Mouse (Mus musculus) forebrain, embryonic 11.5 days (tissue): ENCODE measurements around the gene Rmdn2. TPM values are rescaled to one million over a fixed set of nuclear protein-coding genes. Genes with fewer than 3 reads are reported as not detected.

Source experiments
- ATAC-seq: fragments of 200-750 bp; cut with Nextera tagmentation; replicated peaks from 2 replicates; pipeline ENCODE4 v1.8.0; 2017; ENCODE audit warnings: moderate TSS enrichment; ENCODE audit not compliant: low FRiP score
- DNase-seq: peaks from one replicate; pipeline ENCODE4 v3.0.0-alpha.2; 2017; ENCODE audit warnings: low spot score
- H3K27ac ChIP-seq: fragments of 300-500 bp; sonication (generic); 2 replicates; pipeline ENCODE4 v1.5.1; 2014; ENCODE audit warnings: low read depth, low read length
- H3K27me3 ChIP-seq: fragments of 300-500 bp; sonication (generic); 2 replicates; pipeline ENCODE4 v1.6.1; 2014; ENCODE audit warnings: mild to moderate bottlenecking, low read length, mixed read lengths; ENCODE audit not compliant: control insufficient read depth, insufficient read depth
- H3K36me3 ChIP-seq: fragments of 300-500 bp; sonication (generic); 2 replicates; pipeline ENCODE4 v1.6.1; 2014; ENCODE audit warnings: mild to moderate bottlenecking, low read length, moderate library complexity, mixed read lengths; ENCODE audit not compliant: control insufficient read depth, insufficient read depth
- H3K4me1 ChIP-seq: fragments of 300-500 bp; sonication (generic); replicated peaks from 2 replicates; pipeline ENCODE4 v1.6.1; 2014; ENCODE audit warnings: low read length, mixed read lengths; ENCODE audit not compliant: control insufficient read depth, insufficient read depth
- H3K4me2 ChIP-seq: fragments of 300-500 bp; sonication (generic); 2 replicates; pipeline ENCODE4 v1.6.1; 2014; ENCODE audit warnings: low read depth, mild to moderate bottlenecking, low read length, moderate library complexity, mixed read lengths; ENCODE audit not compliant: severe bottlenecking
- H3K4me3 ChIP-seq: fragments of 300-500 bp; sonication (generic); 2 replicates; pipeline ENCODE4 v1.5.1; 2014; ENCODE audit warnings: low read depth, low read length
- H3K9ac ChIP-seq: fragments of 300-500 bp; sonication (generic); 2 replicates; pipeline ENCODE4 v1.6.1; 2014; ENCODE audit warnings: low read length
- H3K9me3 ChIP-seq: fragments of 300-500 bp; sonication (generic); 2 replicates; pipeline ENCODE4 v1.6.1; 2016; ENCODE audit warnings: low read length, mixed read lengths; ENCODE audit not compliant: control insufficient read depth
- WGBS: fragments of 180-500 bp; shearing (Covaris S2); extraction: QIAGEN DNeasy Blood & Tissue Kit; methylation state at CpG from one replicate; pipeline ENCODE4 v1.1.7; 2014; 5-methylcytosine and 5-hydroxymethylcytosine counted together
- polyA plus RNA-seq: library from polyadenylated mRNA; unstranded; fragments of >200 nt; fragmentation: Nextera tagmentation; extraction: Ambion mirVana; gene quantifications from 2 replicates; pipeline ENCODE4 v1.2.1, GENCODE M21; 2014

Gene Rmdn2
- polyA plus RNA-seq, 1 experiment from 2014 or later, result 4.8 TPM

GRCm38 (mm10) chr17:79622050-79622449 lies 10.4 kb downstream of the Rmdn2 start:
- ATAC-seq, result no peak
- WGBS, result 97% methylated on average over 6 of the region's 6 CpGs
- no peaks in the 10 kb centered on the region for H3K9me3 ChIP-seq

GRCm38 (mm10) chr17:79622574-79622973 lies 10.9 kb downstream of the Rmdn2 start:
- no peak overlapping the region for H3K27ac ChIP-seq

More at GRCm38 (mm10) chr17:79622050-79622449, 10.4 kb downstream of the Rmdn2 start:
- Histone ChIP-seq H3K4me3 (no peak overlapping the region), H3K4me2 (no peak overlapping the region), H3K4me1 (no peaks in the 10 kb centered on the region), H3K36me3 (no peaks in the 10 kb centered on the region), H3K27me3 (no peaks in the 10 kb centered on the region), H3K9ac (no peak overlapping the region), H3K27ac (no peak overlapping the region)
- no peak for DNase-seq

DNA sequence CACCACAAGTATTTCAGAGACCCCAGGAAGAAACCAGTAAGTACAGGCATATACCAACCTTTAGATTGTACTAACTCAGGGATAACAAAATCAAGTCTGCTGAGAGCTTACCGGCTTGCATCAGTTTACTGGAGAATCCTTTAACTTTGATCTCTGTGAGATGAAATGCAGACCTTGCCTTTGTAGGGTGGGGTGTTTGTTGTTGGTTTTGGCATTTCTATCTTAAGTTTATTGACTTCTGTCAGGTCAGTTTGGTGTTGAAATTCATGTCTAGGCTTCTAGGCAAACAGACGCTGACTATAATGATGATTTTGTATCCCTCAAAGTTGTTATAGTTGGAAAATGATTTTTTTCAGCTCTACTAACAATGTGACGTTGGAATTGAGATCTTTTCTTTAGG lies 12.2 kb downstream of the Rmdn2 start:
- Histone ChIP-seq H3K9me3 (no peaks in the 10 kb centered on the region), H3K4me1 (no peaks in the 10 kb centered on the region), H3K4me2 (no peak overlapping the region), H3K36me3 (no peaks in the 10 kb centered on the region), H3K27ac (no peak overlapping the region), H3K4me3 (no peak overlapping the region), H3K9ac (no peak overlapping the region), H3K27me3 (no peaks in the 10 kb centered on the region)
- ATAC-seq (no peak), DNase-seq (no peak)
- WGBS, result 91% methylated on average over 3 of the region's 3 CpGs

More at GRCm38 (mm10) chr17:79622574-79622973, 10.9 kb downstream of the Rmdn2 start:
- 92% methylated on average over 7 of the region's 7 CpGs for WGBS
- H3K36me3 ChIP-seq, result no peaks in the 10 kb centered on the region
- ATAC-seq (no peak), DNase-seq (no peak)
- H3K27me3 ChIP-seq, result no peaks in the 10 kb centered on the region
- no peak overlapping the region for H3K9ac ChIP-seq
- no peaks in the 10 kb centered on the region for H3K9me3 ChIP-seq
- no peak overlapping the region for H3K4me2 ChIP-seq
- no peaks in the 10 kb centered on the region for H3K4me1 ChIP-seq
- no peak overlapping the region for H3K4me3 ChIP-seq

GRCm38 (mm10) chr17:79626241-79626816 lies 14.7 kb downstream of the Rmdn2 start:
- H3K4me1 ChIP-seq, result no peaks in the 10 kb centered on the region
- ATAC-seq, result no peak
- no peaks in the 10 kb centered on the region for H3K27me3 ChIP-seq
- no peak overlapping the region for H3K4me2 ChIP-seq
- no peak overlapping the region for H3K9ac ChIP-seq
- no peak overlapping the region for H3K4me3 ChIP-seq
- no peak for DNase-seq
- no peaks in the 10 kb centered on the region for H3K36me3 ChIP-seq
- H3K9me3 ChIP-seq, result no peaks in the 10 kb centered on the region
- H3K27ac ChIP-seq, result no peak overlapping the region
- WGBS, result 78% methylated on average over 12 of the region's 12 CpGs

- Histone ChIP-seq H3K9me3 (no peaks in the 10 kb centered on the region), H3K4me3 (no peak overlapping the region), H3K27me3 (no peaks in the 10 kb centered on the region), H3K4me2 (no peak overlapping the region), H3K36me3 (no peaks in the 10 kb centered on the region), H3K4me1 (no peaks in the 10 kb centered on the region), H3K9ac (no peak overlapping the region), H3K27ac (no peak overlapping the region)
- 80% methylated on average over 4 of the region's 4 CpGs for WGBS
- no peak for ATAC-seq
- DNase-seq, result no peak
Measured at GRCm38 (mm10) chr17:79649893-79650292, 38.2 kb downstream of the Rmdn2 start.

- Histone ChIP-seq H3K4me3 (no peak overlapping the region), H3K27me3 (no peaks in the 10 kb centered on the region), H3K36me3 (no peaks in the 10 kb centered on the region), H3K9me3 (no peaks in the 10 kb centered on the region), H3K4me2 (no peak overlapping the region), H3K9ac (no peak overlapping the region), H3K27ac (no peak overlapping the region), H3K4me1 (no peaks in the 10 kb centered on the region)
- ATAC-seq (no peak), DNase-seq (no peak)
- WGBS, result 96% methylated on average over 5 of the region's 5 CpGs
Measured at GRCm38 (mm10) chr17:79650297-79650696, 38.6 kb downstream of the Rmdn2 start.

DNA sequence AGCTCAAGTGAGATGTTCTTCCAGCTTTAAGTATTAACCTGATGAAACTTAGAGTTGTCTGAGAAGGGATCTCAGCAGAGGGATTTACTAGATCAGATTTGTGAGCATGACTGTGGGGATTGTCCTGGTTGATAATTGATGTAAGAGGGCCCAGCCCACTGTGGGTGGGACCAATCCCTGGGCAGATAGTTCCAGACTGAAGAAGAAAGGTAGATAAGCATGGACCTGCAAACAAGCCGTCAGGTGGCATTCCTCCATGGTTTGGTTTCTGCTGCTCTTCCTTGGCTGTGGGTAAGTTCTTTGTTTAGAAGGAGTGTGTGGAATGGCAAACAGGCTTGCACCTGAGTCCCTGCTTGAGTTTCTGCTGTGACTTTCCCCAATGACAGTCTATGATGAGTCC lies 41.5 kb downstream of the Rmdn2 start:
- Histone ChIP-seq H3K4me1 (no peaks in the 10 kb centered on the region), H3K27me3 (no peaks in the 10 kb centered on the region), H3K27ac (no peak overlapping the region), H3K9ac (no peak overlapping the region), H3K4me2 (no peak overlapping the region), H3K9me3 (no peaks in the 10 kb centered on the region), H3K36me3 (no peaks in the 10 kb centered on the region), H3K4me3 (no peak overlapping the region)
- 81% methylated on average over 1 of the region's 1 CpGs for WGBS
- ATAC-seq, result no peak
- DNase-seq, result no peak

GRCm38 (mm10) chr17:79654187-79654586 lies 42.5 kb downstream of the Rmdn2 start:
- DNase-seq, result no peak
- Histone ChIP-seq H3K9ac (no peak overlapping the region), H3K9me3 (no peaks in the 10 kb centered on the region), H3K36me3 (no peaks in the 10 kb centered on the region), H3K27me3 (no peaks in the 10 kb centered on the region), H3K4me1 (no peaks in the 10 kb centered on the region), H3K27ac (no peak overlapping the region), H3K4me2 (no peak overlapping the region), H3K4me3 (no peak overlapping the region)
- WGBS, result 60% methylated on average over 3 of the region's 3 CpGs
- ATAC-seq, result no peak

GRCm38 (mm10) chr17:79657785-79658184 lies 46.1 kb downstream of the Rmdn2 start:
- no peak for DNase-seq
- no peak overlapping the region for H3K27ac ChIP-seq
- WGBS, result 76% methylated on average over 9 of the region's 9 CpGs
- H3K9me3 ChIP-seq, result no peaks in the 10 kb centered on the region
- ATAC-seq, result no peak
- H3K4me2 ChIP-seq, result no peak overlapping the region
- H3K36me3 ChIP-seq, result no peaks in the 10 kb centered on the region
- no peak overlapping the region for H3K4me3 ChIP-seq
- no peaks in the 10 kb centered on the region for H3K27me3 ChIP-seq
- H3K9ac ChIP-seq, result no peak overlapping the region
- H3K4me1 ChIP-seq, result no peaks in the 10 kb centered on the region
